ENCODE assay signal across 8 mouse cellular contexts in genomic region chr17:13043846-13044673, GRCm38 (mm10). TPM values are rescaled to one million over a fixed set of nuclear protein-coding genes. Genes with fewer than 3 reads are reported as not detected.
DNase-seq lines count a peak whose midpoint lies in the region; ATAC-seq lines count a peak whose summit lies in the region.
"Not testable (repeated sequence)": the region's sequence is repeated elsewhere in the genome, so short reads cannot be mapped to it uniquely, and the experiment has no call there.

No protein-coding gene starts in this region.

- H3K4me1 ChIP-seq in intestine, embryonic 14.5 days (replicated peaks; ENCODE audit: control insufficient read depth, insufficient read depth, low read length), result not testable (repeated sequence)

- not testable (repeated sequence) for H3K4me2 ChIP-seq in intestine, embryonic 14.5 days (ENCODE audit: low read length)

- H3K9me3 ChIP-seq in intestine, embryonic 14.5 days (ENCODE audit: control insufficient read depth, low read length), result not testable (repeated sequence)

- H3K4me3 ChIP-seq in intestine, embryonic 14.5 days (ENCODE audit: low read depth, low read length), result not testable (repeated sequence)

- not testable (repeated sequence) for H3K27ac ChIP-seq in intestine, embryonic 14.5 days (ENCODE audit: low read depth)

- H3K27me3 ChIP-seq in intestine, embryonic 14.5 days (replicated peaks; ENCODE audit: control insufficient read depth, insufficient read depth, low read length), result not testable (repeated sequence)

- H3K36me3 ChIP-seq in intestine, embryonic 14.5 days (ENCODE audit: control insufficient read depth, insufficient read depth, low read length), result not testable (repeated sequence)

- peak; percentile 47 to 79 for DNase-seq in adrenal gland, adult (ENCODE audit: inconsistent age in 2 of 2, low spot score in 1 of 2)
- DNase-seq in embryo, embryonic 10.5 days (ENCODE audit: low spot score), result peak; percentile 76
- peak; percentile 10 to 12 for DNase-seq in gastrocnemius, adult 8-10 months (ENCODE audit: low spot score in 2 of 2)
- DNase-seq in intestine, embryonic 14.5 days (ENCODE audit: low spot score), result peak; percentile 53
- peak; percentile 44 to 59 for DNase-seq in left cerebral cortex, adult 18-20 months (ENCODE audit: low spot score in 2 of 2)
- DNase-seq in lung, postnatal 25 days (ENCODE audit: low spot score), result peak; percentile 45
- DNase-seq in retina, embryonic 14.5 days (ENCODE audit: low spot score), result peak; percentile 83
- DNase-seq in urinary bladder, postnatal 14 days (ENCODE audit: low spot score), result peak; percentile 41

- ATAC-seq in intestine, embryonic 14.5 days (replicated peaks; ENCODE audit: low FRiP score, low TSS enrichment, low read depth), result peak; percentile 86

- H3K9ac ChIP-seq in intestine, embryonic 14.5 days (ENCODE audit: low read length), result not testable (repeated sequence)

- WGBS in intestine, embryonic 14.5 days, result 3% methylated on average over 3 of the region's 4 CpGs

RNA-seq across cellular contexts. Expression of gene Gpr31b, which starts 8.0 kb away (rescaled TPM):
- not detected for total RNA-seq in gastrocnemius, adult 8-10 months (2022)
- polyA plus RNA-seq in intestine, embryonic 14.5 days (2014; fragmentation: Nextera tagmentation; extraction: Ambion mirVana), result 0.27 TPM in 1 of 2 replicates, not detected in the other
- not detected for total RNA-seq in left cerebral cortex, adult 18-20 months (2021)

RNA-seq across cellular contexts. Expression of gene Tcp10b, which starts 16.8 kb away (rescaled TPM):
- under 1 TPM in 3 of 4 experiments, not detected in 1; 0.16 to 0.43 (median 0.27) TPM for total RNA-seq in gastrocnemius, adult 8-10 months (2022)
- polyA plus RNA-seq in intestine, embryonic 14.5 days (2014; fragmentation: Nextera tagmentation; extraction: Ambion mirVana), result 0.09 and 0.31 TPM in 2 replicates
- under 1 TPM; 0.73 to 0.91 TPM for total RNA-seq in left cerebral cortex, adult 18-20 months (2021)

RNA-seq across cellular contexts. Expression of gene Sod2, which starts 37.4 kb away (rescaled TPM):
- total RNA-seq in gastrocnemius, adult 8-10 months (2022), result 100 to 1,000 TPM; 386 to 415 (median 402) TPM
- polyA plus RNA-seq in intestine, embryonic 14.5 days (2014; fragmentation: Nextera tagmentation; extraction: Ambion mirVana), result 141 and 149 TPM in 2 replicates
- 100 to 1,000 TPM; 272 to 273 TPM for total RNA-seq in left cerebral cortex, adult 18-20 months (2021)

RNA-seq across cellular contexts. Expression of gene Wtap, which starts 50.1 kb away (rescaled TPM):
- 10 to 100 TPM; 22.5 to 28.0 (median 26.2) TPM for total RNA-seq in gastrocnemius, adult 8-10 months (2022)
- 121 and 131 TPM in 2 replicates for polyA plus RNA-seq in intestine, embryonic 14.5 days (2014; fragmentation: Nextera tagmentation; extraction: Ambion mirVana)
- 10 to 100 TPM; 54.5 to 58.9 TPM for total RNA-seq in left cerebral cortex, adult 18-20 months (2021)

Comparison
In these comparisons a context has a peak if more than half of its experiments do, and no peak if none do; other contexts are left out.
1. DNase-seq: peak in every context shown above with its lines; median percentile 83 in retina, embryonic 14.5 days; 76 in embryo, embryonic 10.5 days; 63 in adrenal gland, adult; 53 in intestine, embryonic 14.5 days; 52 in left cerebral cortex, adult 18-20 months; 45 in lung, postnatal 25 days; 41 in urinary bladder, postnatal 14 days; 11 in gastrocnemius, adult 8-10 months.